Mouse (Mus musculus): ENCODE data around the gene Zcchc17. TPM values are rescaled to one million over a fixed set of nuclear protein-coding genes. Genes with fewer than 3 reads are reported as not detected.

Gene Zcchc17
- total RNA-seq (2012; rRNA removed): 35.8 and 43.7 TPM in 2 replicates
- polyA plus RNA-seq (2012; ENCODE audit: insufficient read depth in 1 of 2, insufficient read length in 2 of 2, low read depth in 1 of 2, low replicate concordance in 2 of 2, missing spikeins in 1 of 2): 10 to 100 TPM in 1 of 2 experiments, not detected in 1; 62.5 TPM

DNA sequence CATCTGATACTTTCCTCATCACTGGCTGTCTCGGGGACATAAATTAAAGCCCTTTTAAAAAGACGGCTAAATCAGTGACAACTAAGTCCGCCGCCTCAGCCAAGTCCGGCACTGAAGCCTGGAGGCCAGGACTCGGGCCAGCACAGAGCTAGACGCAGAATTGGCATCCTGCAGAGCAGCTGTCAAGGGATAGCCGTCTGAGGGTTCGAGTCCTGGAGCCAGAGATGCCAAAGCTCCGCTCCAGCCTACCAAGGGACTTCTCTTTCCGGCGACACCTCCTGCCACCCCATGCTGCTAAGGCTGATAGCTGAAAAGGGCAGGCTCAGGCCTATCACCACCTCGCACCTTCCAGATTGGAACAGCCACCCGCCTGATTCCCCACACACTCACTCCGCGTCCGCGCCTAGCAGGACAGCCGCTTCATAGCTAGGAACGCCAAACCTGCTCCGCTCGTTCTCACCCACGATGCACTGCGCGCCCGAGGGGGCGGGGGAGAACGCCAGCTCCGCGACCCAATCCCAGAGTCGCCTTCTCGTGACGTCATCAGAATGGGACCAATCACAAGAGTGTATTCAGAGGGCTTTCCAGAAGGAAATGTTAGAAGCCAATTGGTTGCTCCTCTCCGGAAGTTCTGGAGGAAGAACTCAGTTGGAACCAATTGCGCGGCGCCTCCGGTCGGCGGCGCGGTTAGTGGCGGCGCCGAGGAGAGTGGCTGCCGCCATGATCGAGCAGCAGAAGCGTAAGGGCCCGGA lies at the start of gene Zcchc17, which contains the start of gene Snrnp40:
Gene Zcchc17, minus strand, starts transcription at position 458 of the 752 bp plus-strand sequence.
Gene Snrnp40, plus strand, starts transcription at position 647 of the 752 bp plus-strand sequence.
- no peaks in the 10 kb centered on the region for H3K27me3 ChIP-seq (ENCODE audit: control insufficient read depth in 1 of 2, insufficient read depth in 2 of 2, low read length in 2 of 2)
- H3K4me1 ChIP-seq (ENCODE audit: control insufficient read depth in 1 of 2, insufficient read depth in 2 of 2, low read length in 2 of 2): peaks cover 0 to 18% of the 10 kb centered on the region in 2 experiments; a peak in 3 of 4 replicates
- peaks cover 37% of the 10 kb centered on the region for H3K79me2 ChIP-seq (ENCODE audit: control insufficient read depth, insufficient read depth, low read length, poor library complexity)
- peak within 1 kb of the TSS; percentile 87 for H3K27ac ChIP-seq (ENCODE audit: control insufficient read depth, low read depth, low read length)
- peaks cover 1 to 15% of the 10 kb centered on the region in 2 experiments for H3K36me3 ChIP-seq (ENCODE audit: control insufficient read depth in 1 of 2, insufficient read depth in 2 of 2, low read length in 2 of 2)
- peak; percentile 99 for DNase-seq (ENCODE audit: low read depth, low spot score)
- peak within 1 kb of the TSS; percentile 94 for H3K9ac ChIP-seq (ENCODE audit: control insufficient read depth, low read depth, low read length, poor library complexity, severe bottlenecking)
- peak within 1 kb of the TSS; percentile 92 to 98 for H3K4me3 ChIP-seq (ENCODE audit: control insufficient read depth in 1 of 2, insufficient read depth in 1 of 2, low read depth in 2 of 2, low read length in 2 of 2)
- no peaks in the 10 kb centered on the region for H3K9me3 ChIP-seq (replicated peaks; ENCODE audit: insufficient read depth, low read length)
- no peak for TF ChIP-seq USF2 (IDR thresholded peaks at IDR 0.05; ENCODE audit: borderline replicate concordance in 1 of 2, insufficient read depth in 1 of 2, low read depth in 1 of 2, low read length in 2 of 2)
- no peak for TF ChIP-seq TCF12 (IDR thresholded peaks at IDR 0.05; ENCODE audit: low read depth, low read length)
- TF ChIP-seq RAD21 (IDR thresholded peaks at IDR 0.05; ENCODE audit: low read depth, low read length): no peak
- no peak; the same call in 1 of the 2 replicates for TF ChIP-seq JUND (IDR thresholded peaks at IDR 0.05; ENCODE audit: low read depth, low read length)
- 0 out of 2 replicates have a peak, but pooled peaks have one; percentile 18 for TF ChIP-seq ETS1 (IDR thresholded peaks at IDR 0.05; ENCODE audit: low read depth, low read length)
- TF ChIP-seq BHLHE40 (IDR thresholded peaks at IDR 0.05; ENCODE audit: borderline replicate concordance, low read depth, low read length): no peak
- TF ChIP-seq NELFE (IDR thresholded peaks at IDR 0.05; ENCODE audit: low read depth, low read length): peak; percentile 84
- TF ChIP-seq UBTF (IDR thresholded peaks at IDR 0.05; ENCODE audit: borderline replicate concordance, insufficient read depth, low read depth, low read length): 0 out of 2 replicates have a peak, but pooled peaks have one; percentile 54
- TF ChIP-seq EP300 (IDR thresholded peaks at IDR 0.05; ENCODE audit: low read depth in 1 of 2, low read length in 2 of 2): no peak
- TF ChIP-seq SMC3 (IDR thresholded peaks at IDR 0.05; ENCODE audit: low read depth, low read length): no peak
- TF ChIP-seq ZC3H11A (IDR thresholded peaks at IDR 0.05; ENCODE audit: low read depth, low read length): no peak
- no peak for TF ChIP-seq MAFK (IDR thresholded peaks at IDR 0.05; ENCODE audit: borderline replicate concordance, low read depth, low read length)
- peak; percentile 86 for TF ChIP-seq POLR2AphosphoS2 (IDR thresholded peaks at IDR 0.05; ENCODE audit: low read length)
- 0 out of 2 replicates have a peak, but pooled peaks have one; percentile 44 for TF ChIP-seq MAZ (IDR thresholded peaks at IDR 0.05; ENCODE audit: low read depth, low read length)
- TF ChIP-seq CHD2 (IDR thresholded peaks at IDR 0.05; ENCODE audit: low read length): no peak; the same call in 1 of the 2 replicates
- TF ChIP-seq MAX (IDR thresholded peaks at IDR 0.05; ENCODE audit: low read length): peak; percentile 59; the same call in 1 of the 2 replicates
- TF ChIP-seq KAT2A (conservative IDR thresholded peaks at IDR 0.05; ENCODE audit: low read depth, low read length): no peak; the same call in 1 of the 2 replicates
- no peak for TF ChIP-seq ZNF384 (IDR thresholded peaks at IDR 0.05; ENCODE audit: low read depth, low read length)
- TF ChIP-seq ELF1 (IDR thresholded peaks at IDR 0.05; ENCODE audit: low read depth, low read length): peak; percentile 57; the same call in 1 of the 2 replicates
- peak; percentile 76; the same call in 1 of the 2 replicates for TF ChIP-seq MXI1 (IDR thresholded peaks at IDR 0.05; ENCODE audit: low read depth, low read length)
- TF ChIP-seq GABPA (IDR thresholded peaks at IDR 0.05; ENCODE audit: low read depth, low read length): no peak
- TF ChIP-seq GATA1 (IDR thresholded peaks at IDR 0.05; ENCODE audit: low read depth, low read length): no peak
- TF ChIP-seq RCOR1 (IDR thresholded peaks at IDR 0.05; ENCODE audit: low read depth, low read length): no peak; the same call in 1 of the 2 replicates
- no peak for TF ChIP-seq POLR2AphosphoS5 (IDR thresholded peaks at IDR 0.05; ENCODE audit: borderline replicate concordance, low read depth, low read length)
- no peak for TF ChIP-seq CHD1 (IDR thresholded peaks at IDR 0.05; ENCODE audit: low read depth, low read length)
- TF ChIP-seq CTCF (IDR thresholded peaks at IDR 0.05 in 2 of 3, conservative IDR thresholded peaks at IDR 0.05 in 1 of 3; ENCODE audit: control insufficient read depth in 1 of 3, insufficient read depth in 1 of 3, low read depth in 2 of 3, low read length in 3 of 3, poor library complexity in 1 of 3, severe bottlenecking in 1 of 3): no peak
- TF ChIP-seq TAL1 (IDR thresholded peaks at IDR 0.05; ENCODE audit: low read length): peak; percentile 45; the same call in 1 of the 2 replicates
- no peak for TF ChIP-seq ZKSCAN1 (IDR thresholded peaks at IDR 0.05; ENCODE audit: low read depth, low read length)
- peak; percentile 63; the same call in 1 of the 2 replicates for TF ChIP-seq ZMIZ1 (IDR thresholded peaks at IDR 0.05; ENCODE audit: low read depth, low read length)
- no peak for TF ChIP-seq USF1 (IDR thresholded peaks at IDR 0.05; ENCODE audit: low read depth, low read length)
- TF ChIP-seq HCFC1 (IDR thresholded peaks at IDR 0.05; ENCODE audit: low read depth, low read length): peak; percentile 87
- peak; percentile 84 for TF ChIP-seq SIN3A (IDR thresholded peaks at IDR 0.05; ENCODE audit: low read length)
- no peak for TF ChIP-seq MYC (IDR thresholded peaks at IDR 0.05; ENCODE audit: low read depth, low read length)
- no peak for TF ChIP-seq E2F4 (IDR thresholded peaks at IDR 0.05; ENCODE audit: borderline replicate concordance, low read depth, low read length)
- 0 out of 2 replicates have a peak, but pooled peaks have one; percentile 25 for TF ChIP-seq MYB (IDR thresholded peaks at IDR 0.05; ENCODE audit: low read depth, low read length)
